Mouse (Mus musculus) megakaryocyte progenitor cell, adult 5-6 weeks (primary cell): Measurements from ENCODE around the gene 4930435E12Rik. TPM values are rescaled to one million over a fixed set of nuclear protein-coding genes. Genes with fewer than 3 reads are reported as not detected.

Source experiments
- ATAC-seq: replicated peaks from 2 replicates; pipeline ENCODE4 v1.8.0; 2016; ENCODE audit warnings: mild to moderate bottlenecking, moderate TSS enrichment, inconsistent platforms; ENCODE audit not compliant: poor library complexity
- total RNA-seq, 2 experiments: library from RNA; stranded (forward) in 1 of 2; stranded (reverse) in 1 of 2; fragments of 157-497, 149-512 nt in 1 of 2; fragments of 200-1000 nt in 1 of 2; gene quantifications; 2 replicates each; pipeline versions ENCODE4 v1.2.3 to v1.2.4; 2015 to 2017

4930435E12Rik gene
- total RNA-seq, 2 experiments from 2014 or later: not detected

DNA sequence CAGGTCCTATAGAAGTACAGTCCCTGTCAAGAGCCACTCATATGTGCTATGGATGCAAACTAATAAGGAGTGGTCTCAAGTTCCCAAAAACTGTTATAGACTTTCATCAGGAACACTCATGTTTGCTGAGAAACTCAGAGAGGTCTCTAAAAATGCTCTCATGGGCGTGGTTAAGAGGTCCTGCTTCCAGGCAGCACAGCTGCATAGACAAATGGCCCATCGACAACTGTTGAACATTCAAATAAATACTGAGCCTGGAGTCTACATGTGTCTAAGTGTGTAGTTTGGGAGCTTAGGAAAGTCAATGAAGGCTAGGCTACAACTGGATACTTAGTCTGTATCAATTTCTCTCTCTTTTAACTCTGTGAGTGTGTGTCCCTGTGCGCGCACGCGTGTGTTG, 57.4 kb downstream of the 4930435E12Rik start:
- ATAC-seq: no peak

DNA sequence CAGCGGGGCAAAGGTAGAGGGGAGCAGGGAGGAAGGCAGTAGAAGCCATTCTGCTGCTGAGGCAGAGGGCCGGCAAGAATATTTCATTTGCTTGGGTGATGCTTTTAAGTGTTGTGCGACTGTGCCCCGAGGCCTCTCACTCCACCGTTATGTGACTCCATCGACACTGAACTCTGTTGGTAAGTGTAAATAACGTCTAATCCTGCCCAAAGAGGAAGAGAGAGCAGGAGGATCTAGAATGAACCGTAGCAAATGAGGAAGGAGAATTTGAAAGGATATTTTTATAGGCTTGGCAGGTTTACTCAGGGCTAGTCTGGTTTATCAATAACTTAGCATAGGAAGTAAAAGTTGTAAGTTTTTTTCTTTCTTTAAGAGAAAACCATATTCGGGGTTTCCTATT, 59.0 kb downstream of the 4930435E12Rik start:
- peak; percentile 69 for ATAC-seq

DNA sequence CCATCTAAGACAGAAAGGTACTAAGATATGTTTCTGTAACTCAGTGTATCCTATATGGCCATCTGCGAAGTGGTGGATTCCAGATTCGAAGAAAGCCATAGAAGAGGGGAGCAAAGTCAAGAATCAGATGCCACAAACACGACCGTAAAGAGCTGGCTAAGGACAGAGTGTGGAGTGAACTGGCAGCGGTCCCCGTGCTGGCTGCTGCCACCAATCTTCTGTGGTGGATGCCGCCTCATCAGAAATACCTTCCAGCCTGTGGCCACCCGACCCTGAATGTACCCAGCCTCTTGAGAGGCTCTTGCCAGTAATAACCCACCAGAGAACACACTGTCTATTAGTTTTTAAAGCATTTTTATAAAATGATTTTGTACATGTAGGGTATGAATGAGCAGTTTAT, 60.2 kb downstream of the 4930435E12Rik start:
- no peak for ATAC-seq

DNA sequence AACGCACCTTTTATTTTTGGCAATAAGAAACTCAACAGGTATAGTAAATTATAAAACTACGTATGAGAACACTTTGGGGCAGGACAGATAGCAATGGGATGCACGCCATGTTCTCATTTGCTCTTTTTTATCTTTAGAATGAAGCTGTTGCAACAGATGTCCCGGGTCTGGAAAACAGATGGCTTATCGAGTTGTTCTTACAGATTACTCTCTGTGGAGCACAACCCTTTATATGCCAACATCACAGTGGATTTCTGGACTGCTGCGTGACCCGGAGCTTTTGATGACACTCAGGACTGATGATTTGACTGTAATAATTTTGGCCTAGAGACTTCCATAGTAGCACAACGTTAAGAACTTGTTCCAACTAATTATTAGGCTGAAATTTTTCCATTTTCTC, 60.8 kb downstream of the 4930435E12Rik start:
- no peak for ATAC-seq

DNA sequence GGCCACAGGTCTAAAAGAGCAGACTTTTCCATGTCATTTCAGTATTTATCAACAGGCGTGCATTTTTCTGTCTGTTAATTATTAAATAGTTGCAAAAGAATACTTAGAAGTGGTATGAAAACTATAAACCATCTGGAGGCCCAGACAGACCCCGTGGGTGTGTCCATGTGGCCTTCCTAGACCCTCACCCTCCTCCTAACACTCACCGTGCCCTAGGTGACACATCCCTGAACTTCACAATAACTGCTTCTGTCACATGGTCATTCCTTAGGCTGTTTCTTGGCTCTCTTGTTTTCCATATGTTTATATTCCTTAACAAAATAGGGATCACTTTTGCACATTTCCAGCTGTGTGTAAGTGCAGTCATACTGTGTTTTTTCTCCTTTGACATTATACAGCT, 61.9 kb downstream of the 4930435E12Rik start:
- no peak for ATAC-seq

DNA sequence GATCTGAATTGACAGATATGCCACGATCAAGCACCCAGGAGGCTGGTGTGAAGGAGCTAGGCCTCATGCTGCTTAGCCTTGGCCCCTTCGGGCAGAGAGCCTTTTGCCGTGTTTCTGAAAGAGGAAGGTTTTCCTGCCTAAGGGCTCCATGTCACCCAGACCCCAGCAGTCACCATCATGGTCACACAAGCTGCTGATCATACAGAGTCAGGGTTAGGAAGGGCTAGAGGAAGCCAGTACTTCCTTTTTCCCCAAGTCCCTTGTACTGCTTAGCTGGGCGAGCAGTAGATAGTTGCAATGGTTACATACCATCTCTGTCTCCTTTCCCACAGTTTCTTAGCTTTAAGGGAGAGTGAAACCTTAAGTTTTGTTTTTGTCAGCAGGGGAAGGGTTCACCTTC, 65.0 kb downstream of the 4930435E12Rik start:
- ATAC-seq: peak; percentile 61

DNA sequence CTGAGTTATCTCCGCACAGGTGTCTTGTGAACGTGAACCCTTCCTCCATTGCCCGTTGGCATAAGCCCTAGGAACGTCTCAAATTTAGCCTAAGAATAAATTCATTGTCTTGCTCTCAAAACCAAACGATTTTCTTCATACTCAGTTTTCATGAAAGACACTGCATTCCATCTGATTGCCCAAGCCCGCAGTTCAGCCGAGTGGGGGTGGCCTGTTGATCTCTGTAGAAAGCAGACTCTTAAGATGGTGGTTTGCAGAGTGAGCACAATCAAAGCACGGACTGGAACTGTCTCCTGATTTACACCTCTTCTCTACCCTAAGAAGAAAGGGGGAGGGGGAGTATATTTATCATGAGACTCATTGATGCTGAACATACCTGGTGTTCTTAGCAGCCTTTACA, 66.1 kb downstream of the 4930435E12Rik start:
- no peak for ATAC-seq

Other genes with a start within 250 kb of the 4930435E12Rik start
- 12.8 and 15.6 TPM in 2 replicates for gene Arhgap31, start 115.5 kb downstream of the 4930435E12Rik start, total RNA-seq (2015)
- gene Arhgap31, start 115.5 kb downstream of the 4930435E12Rik start, total RNA-seq (2017): 6.5 and 7.2 TPM in 2 replicates
- 40.2 and 42.0 TPM in 2 replicates for gene B4galt4, start 86.5 kb downstream of the 4930435E12Rik start, total RNA-seq (2015)
- gene B4galt4, start 86.5 kb downstream of the 4930435E12Rik start, total RNA-seq (2017): 56.4 and 61.7 TPM in 2 replicates
- 0.49 and 1.1 TPM in 2 replicates for gene Upk1b, start 28.4 kb downstream of the 4930435E12Rik start, total RNA-seq (2015)
- gene Upk1b, start 28.4 kb downstream of the 4930435E12Rik start, total RNA-seq (2017): 0.14 TPM in 1 of 2 replicates, not detected in the other
- not detected in 2 replicates for gene Igsf11, start 63.9 kb upstream of the 4930435E12Rik start, total RNA-seq (2015)
- not detected in 2 replicates for gene Igsf11, start 63.9 kb upstream of the 4930435E12Rik start, total RNA-seq (2017)